Mouse (Mus musculus) MEL-GATA-1-ER (cell line): ENCODE measurements around the gene Spef1.

Experiments used
- DNase-seq: peaks from one replicate; pipeline ENCODE4 v3.0.0-alpha.2; 2012; ENCODE audit warnings: low read depth; ENCODE audit errors: extremely low read depth

Gene Spef1

GRCm38 (mm10) chr2:131206778-131207177 lies 19.7 kb upstream of the Spef1 start, which contains the start of gene Ap5s1:
TSS of gene Ap5s1 (plus strand) at chr2:131207078.
- no peak for DNase-seq

GRCm38 (mm10) chr2:131205521-131206182 lies 18.6 kb upstream of the Spef1 start:
- peak; percentile 93 for DNase-seq

DNA sequence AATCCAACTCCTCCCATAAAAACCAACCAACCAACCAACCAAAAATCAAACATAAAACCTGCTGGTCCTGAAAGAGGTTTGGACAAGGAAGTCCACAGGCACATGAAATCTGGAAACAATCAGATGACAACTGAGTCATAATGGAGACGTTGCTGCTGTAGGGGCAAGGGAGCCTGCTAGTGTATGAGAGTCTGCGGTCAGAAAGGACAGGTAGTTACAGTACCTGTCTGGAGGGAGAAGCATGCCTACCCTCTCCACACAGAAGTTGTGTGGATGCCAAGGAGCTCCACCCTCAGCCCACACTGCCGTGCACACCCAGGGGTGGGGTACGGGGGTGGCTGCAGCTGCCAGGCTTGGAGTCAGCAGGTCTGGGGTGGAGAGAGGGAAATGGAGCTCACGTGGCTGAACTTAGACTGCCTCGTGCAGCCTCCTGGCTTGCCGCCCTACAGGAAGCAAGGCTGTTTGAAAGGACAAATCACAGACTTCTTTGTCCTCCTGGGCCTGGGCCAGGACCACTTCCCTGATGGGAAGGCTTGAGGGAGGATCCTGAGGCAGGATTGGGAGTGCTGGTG lies 17.4 kb upstream of the Spef1 start:
- DNase-seq: no peak

DNA sequence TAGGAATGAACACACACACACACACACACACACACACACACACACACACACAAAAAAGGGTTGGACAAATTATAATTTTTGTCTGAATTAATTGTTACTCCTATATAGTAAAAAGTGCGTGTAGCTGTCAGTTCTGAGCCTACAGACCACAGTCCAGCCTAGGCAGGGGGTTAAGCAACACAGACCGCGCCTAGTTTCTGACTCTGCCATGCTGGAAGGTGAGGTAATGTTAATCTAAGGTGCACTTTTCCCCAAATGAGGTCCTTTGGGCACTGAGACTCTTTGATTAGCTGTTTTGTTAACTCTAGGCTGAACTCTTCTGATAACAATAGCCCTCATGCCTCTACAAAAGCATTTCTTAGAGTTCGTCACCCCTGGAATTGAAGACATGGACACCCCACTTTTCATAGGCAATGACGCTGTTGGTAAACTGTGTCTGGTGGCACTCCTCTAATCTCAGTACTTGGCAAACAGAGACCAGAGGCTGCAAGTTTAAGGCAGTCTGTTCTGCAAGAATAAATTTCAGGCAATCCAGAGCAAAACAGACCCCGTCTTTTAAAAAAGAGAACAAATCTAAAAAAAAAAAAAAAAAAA lies 16.8 kb upstream of the Spef1 start:
- DNase-seq: no peak

- no peak for DNase-seq
Measured at GRCm38 (mm10) chr2:131201262-131201661, 14.2 kb upstream of the Spef1 start.

DNA sequence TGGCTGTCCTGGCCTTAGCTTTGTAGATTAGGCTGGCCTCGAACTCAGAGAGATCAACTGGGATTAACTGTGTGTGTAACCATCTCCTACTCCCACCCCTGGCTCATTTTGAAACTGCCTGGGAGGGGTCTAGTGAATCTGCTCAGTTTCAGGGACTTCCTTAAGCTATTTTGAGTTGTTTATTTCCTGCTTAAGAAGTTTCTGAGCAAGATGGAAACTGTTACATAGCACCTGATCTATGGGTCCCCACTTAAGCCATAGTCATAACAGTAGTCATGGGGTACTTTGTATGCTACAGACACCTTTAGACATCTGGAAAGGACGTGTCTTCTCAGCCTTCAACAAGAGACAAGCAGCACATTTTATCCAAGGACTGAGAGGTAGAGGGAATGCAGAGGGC lies 13.6 kb upstream of the Spef1 start:
- DNase-seq: no peak

DNA sequence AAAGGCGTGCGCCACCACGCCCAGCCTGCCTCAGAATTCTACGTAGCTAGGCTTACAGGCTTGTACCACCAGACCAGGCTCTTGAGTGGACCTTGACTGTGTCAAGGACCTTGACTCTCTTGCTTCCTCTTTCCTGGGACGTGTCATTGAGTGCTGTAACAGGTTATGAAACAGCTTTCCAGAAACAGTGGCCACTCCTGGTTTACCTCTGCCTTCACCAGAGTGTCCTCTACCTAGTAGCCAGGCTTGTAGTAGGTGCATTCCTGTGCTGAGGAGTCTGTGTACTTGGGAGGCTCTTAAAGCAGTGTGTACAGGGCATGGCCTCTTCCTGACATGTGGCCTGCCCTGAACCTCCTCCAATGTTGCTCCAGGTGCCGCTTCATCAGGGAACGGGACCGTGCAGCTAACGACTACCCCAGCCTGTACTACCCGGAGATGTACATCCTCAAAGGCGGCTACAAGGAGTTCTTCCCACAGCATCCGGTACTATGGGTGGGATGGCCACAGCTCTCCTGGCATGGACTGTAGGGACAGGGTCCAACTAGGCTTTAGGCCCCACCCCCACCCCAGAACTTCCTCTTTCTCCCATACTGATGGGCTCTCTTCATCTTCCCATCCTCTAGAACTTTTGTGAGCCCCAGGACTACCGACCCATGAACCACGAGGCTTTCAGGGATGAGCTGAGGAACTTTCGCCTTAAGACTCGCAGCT lies 9.7 kb upstream of the Spef1 start:
- DNase-seq: no peak

GRCm38 (mm10) chr2:131191005-131191390 lies 3.9 kb upstream of the Spef1 start:
- DNase-seq: no peak

DNA sequence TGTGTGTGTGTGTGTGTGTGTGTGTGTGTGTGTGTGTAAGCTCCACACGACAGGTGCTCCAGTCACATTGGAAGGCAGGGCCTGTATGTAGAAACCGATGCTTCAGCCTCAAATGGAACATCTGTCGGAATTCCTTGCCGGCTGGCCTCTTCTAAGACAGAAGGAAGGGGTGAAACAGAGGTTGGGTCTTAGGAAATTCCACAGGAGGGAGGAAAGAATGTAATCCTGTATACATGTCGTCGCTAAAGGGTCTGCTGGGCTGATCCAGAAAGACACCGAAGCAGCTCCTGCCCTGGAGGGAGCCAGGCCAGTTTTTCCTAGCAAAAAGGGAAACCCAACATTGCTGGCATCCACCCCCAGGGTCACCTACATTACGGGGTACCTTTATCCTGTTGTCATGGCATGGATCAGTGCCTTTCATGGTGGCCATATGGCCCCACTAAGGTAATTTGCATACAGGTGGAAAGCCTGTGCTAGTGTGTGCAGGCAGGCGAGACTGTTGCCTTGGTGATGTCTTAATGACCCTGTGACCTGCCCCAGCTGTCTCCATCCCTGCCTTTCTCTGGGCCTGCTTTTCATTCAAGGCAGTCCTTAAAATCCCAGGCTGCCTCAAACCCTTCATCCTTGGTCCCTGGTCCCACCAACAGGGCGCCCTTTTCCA lies 3.4 kb upstream of the Spef1 start:
- no peak for DNase-seq

- no peak for DNase-seq
Measured at GRCm38 (mm10) chr2:131189521-131190309, 2.6 kb upstream of the Spef1 start.

DNA sequence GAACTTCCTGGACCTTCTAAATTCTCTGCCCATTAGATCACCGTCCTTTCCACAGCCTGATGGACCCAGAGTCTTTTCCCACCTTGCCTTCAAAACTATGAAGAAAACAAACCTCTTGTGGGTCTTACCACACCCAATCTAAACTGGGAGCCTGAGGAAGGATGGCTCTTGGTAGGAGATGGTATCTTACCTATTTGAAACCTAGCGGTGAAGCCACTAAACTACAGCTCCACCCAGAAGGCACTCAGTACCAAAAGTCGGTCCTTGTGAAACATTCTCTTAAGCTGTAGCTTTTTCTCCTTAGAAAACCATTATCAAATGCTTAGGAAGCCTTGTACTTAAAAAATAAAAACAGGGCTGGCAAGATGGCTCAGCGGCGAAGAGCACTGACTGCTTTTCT lies 1.2 kb upstream of the Spef1 start:
- DNase-seq: no peak

DNA sequence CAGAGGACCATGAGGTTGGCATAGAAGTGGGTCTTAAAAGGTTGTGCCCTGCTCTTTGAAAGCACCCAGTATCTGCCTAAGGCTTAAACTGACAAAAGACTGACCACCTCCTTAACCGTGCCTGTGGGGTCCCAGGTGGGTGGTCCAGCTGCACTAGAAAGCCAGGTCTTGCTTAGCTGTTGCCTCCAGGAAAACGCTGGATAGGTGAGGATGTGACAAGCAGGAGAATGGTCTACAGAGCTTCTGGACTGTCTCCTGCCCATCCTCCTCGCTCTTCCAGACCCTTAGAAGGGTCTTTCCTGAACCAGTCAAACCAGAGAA lies 480 bp upstream of the Spef1 start:
- no peak for DNase-seq

DNA sequence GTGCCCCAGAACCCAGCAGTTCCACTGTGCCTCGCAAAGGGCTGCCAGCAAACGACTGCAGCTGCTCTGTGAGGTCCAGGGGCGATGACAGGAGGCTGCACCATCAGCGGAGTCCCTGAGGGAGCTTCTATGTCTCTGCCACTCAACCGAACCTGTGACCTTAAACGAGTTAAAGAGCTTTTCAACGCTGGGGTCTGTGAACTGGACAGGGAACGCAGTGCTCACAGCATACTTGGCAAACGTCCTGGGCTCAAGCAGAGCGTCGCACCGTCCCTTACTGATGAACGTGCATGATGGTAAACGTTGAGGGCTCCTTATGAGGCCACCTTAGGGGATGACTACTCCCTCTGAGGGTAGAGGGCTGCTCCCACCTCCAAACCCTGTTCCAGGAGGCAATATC lies 739 bp downstream of the Spef1 start:
- no peak for DNase-seq

- peak; percentile 77 for DNase-seq
Measured at GRCm38 (mm10) chr2:131179990-131180587, 7.0 kb downstream of the Spef1 start, which contains the start of gene Cenpb. TSS of gene Cenpb (minus strand) at chr2:131180067.

- DNase-seq: no peak
Measured at GRCm38 (mm10) chr2:131179246-131179886, 7.7 kb downstream of the Spef1 start.

DNA sequence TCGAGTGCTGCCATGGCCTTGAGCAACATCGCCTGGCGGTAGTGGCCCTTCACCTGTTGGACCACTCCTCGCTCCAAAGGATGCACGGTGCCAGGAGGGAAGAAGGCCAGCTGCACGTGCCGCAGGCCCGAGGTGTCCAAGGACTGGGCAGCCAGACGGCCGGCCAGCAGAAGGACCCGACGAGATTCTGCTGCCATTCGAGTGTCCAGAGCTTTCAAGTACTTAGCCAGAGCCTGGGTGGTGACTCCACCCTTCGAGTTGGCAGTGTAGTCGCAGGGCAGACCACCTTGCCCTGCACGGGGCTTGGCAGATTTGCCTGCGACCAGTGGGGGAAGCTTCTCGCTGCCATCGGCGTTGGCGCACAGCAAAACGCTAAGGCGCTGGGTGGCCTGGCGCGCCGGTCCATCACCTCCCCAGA lies 8.2 kb downstream of the Spef1 start:
- DNase-seq: no peak

GRCm38 (mm10) chr2:131177932-131178331 lies 9.2 kb downstream of the Spef1 start:
- no peak for DNase-seq

GRCm38 (mm10) chr2:131176491-131176890 lies 10.6 kb downstream of the Spef1 start:
- no peak for DNase-seq

GRCm38 (mm10) chr2:131175945-131176309 lies 11.2 kb downstream of the Spef1 start:
- no peak for DNase-seq

GRCm38 (mm10) chr2:131175286-131175944 lies 11.7 kb downstream of the Spef1 start:
- no peak for DNase-seq
